Mouse (Mus musculus) ES-Bruce4 (cell line): ENCODE results near the gene Gmps. TPM values are rescaled to one million over a fixed set of nuclear protein-coding genes. Genes with fewer than 3 reads are reported as not detected.

Experiments used
- H3K27ac ChIP-seq: 2 replicates; pipeline ENCODE4 v1.5.1; 2012; ENCODE audit warnings: low read length, inconsistent platforms; ENCODE audit not compliant: insufficient read depth
- H3K27me3 ChIP-seq: 2 replicates; pipeline ENCODE4 v1.6.1; 2012; ENCODE audit warnings: mild to moderate bottlenecking, low read length, inconsistent platforms; ENCODE audit not compliant: control insufficient read depth, poor library complexity, insufficient read depth, severe bottlenecking
- H3K36me3 ChIP-seq: 2 replicates; pipeline ENCODE4 v1.6.1; 2012; ENCODE audit warnings: inconsistent platforms, mild to moderate bottlenecking, low read length, moderate library complexity; ENCODE audit not compliant: control insufficient read depth, poor library complexity, insufficient read depth, severe bottlenecking
- H3K4me1 ChIP-seq: one replicate; pipeline ENCODE4 v1.8.1; 2011; ENCODE audit warnings: low read length; ENCODE audit not compliant: control insufficient read depth, insufficient read depth
- H3K4me3 ChIP-seq: 2 replicates; pipeline ENCODE4 v1.5.1; 2011; ENCODE audit warnings: low read depth, mild to moderate bottlenecking, low read length
- H3K9ac ChIP-seq: 2 replicates; pipeline ENCODE4 v1.6.1; 2012; ENCODE audit warnings: low read depth, mild to moderate bottlenecking, inconsistent platforms; ENCODE audit not compliant: poor library complexity, severe bottlenecking
- H3K9me3 ChIP-seq: replicated peaks from 2 replicates; pipeline ENCODE4 v1.6.1; 2012; ENCODE audit warnings: mild to moderate bottlenecking, low read length, inconsistent platforms; ENCODE audit not compliant: control insufficient read depth, poor library complexity, insufficient read depth, severe bottlenecking
- CTCF ChIP-seq: IDR thresholded peaks from one replicate; pipeline ENCODE4 v1.8.1; 2011; ENCODE audit warnings: low read depth, low read length
- EP300 ChIP-seq: IDR thresholded peaks from 2 replicates; pipeline ENCODE4 v1.6.1; 2011; ENCODE audit warnings: low read depth, low read length; ENCODE audit not compliant: insufficient read depth
- POLR2A ChIP-seq: IDR thresholded peaks from one replicate; pipeline ENCODE4 v1.8.1; 2011; ENCODE audit warnings: low read length; ENCODE audit not compliant: insufficient read depth
- polyA plus RNA-seq: library from polyadenylated mRNA; stranded (reverse); fragments of >200 nt; gene quantifications from 2 replicates; pipeline ENCODE4 v1.2.4, GENCODE M21; 2011; ENCODE audit warnings: low read depth; ENCODE audit not compliant: missing spikeins, insufficient read depth, insufficient read length

Gene Gmps
- polyA plus RNA-seq, 1 experiment = 58.3 TPM

- H3K27ac ChIP-seq = no peak overlapping the region
These were observed 12.3 kb upstream of the Gmps start for GRCm38 (mm10) chr3:63963421-63964099.

GRCm38 (mm10) chr3:63964100-63964921 is 11.6 kb upstream of the Gmps start, which contains the start of gene Slc33a1:
Gene Slc33a1, minus strand, starts transcription at chr3:63964768.
- Histone ChIP-seq H3K9me3 (no peaks in the 10 kb centered on the region), H3K9ac (peak within 1 kb of the TSS; percentile 67), H3K27me3 (no peaks in the 10 kb centered on the region), H3K4me1 (no peaks in the 10 kb centered on the region), H3K4me3 (peak within 1 kb of the TSS; percentile 61), H3K36me3 (no peaks in the 10 kb centered on the region), H3K27ac (no peak within 1 kb of the TSS)
- TF ChIP-seq POLR2A = peak; percentile 28
- TF ChIP-seq CTCF = no peak
- peak; percentile 56; the same call in 1 of the 2 replicates for TF ChIP-seq EP300

More at GRCm38 (mm10) chr3:63963421-63964099, 12.3 kb upstream of the Gmps start:
- TF ChIP-seq EP300 (no peak), POLR2A (no peak), CTCF (no peak)
- peak overlapping the region; percentile 67 for H3K9ac ChIP-seq
- H3K27me3 ChIP-seq = no peaks in the 10 kb centered on the region
- H3K4me3 ChIP-seq = peak overlapping the region; percentile 61
- no peaks in the 10 kb centered on the region for H3K4me1 ChIP-seq
- no peaks in the 10 kb centered on the region for H3K9me3 ChIP-seq
- no peaks in the 10 kb centered on the region for H3K36me3 ChIP-seq

GRCm38 (mm10) chr3:63964922-63965249 is 11.0 kb upstream of the Gmps start:
- Histone ChIP-seq H3K27me3 (no peaks in the 10 kb centered on the region), H3K9ac (no peak overlapping the region), H3K36me3 (no peaks in the 10 kb centered on the region), H3K4me1 (no peaks in the 10 kb centered on the region), H3K4me3 (no peak overlapping the region), H3K9me3 (no peaks in the 10 kb centered on the region), H3K27ac (no peak overlapping the region)
- TF ChIP-seq CTCF = no peak

GRCm38 (mm10) chr3:63965929-63966328 is 10.0 kb upstream of the Gmps start:
- H3K4me1 ChIP-seq = no peaks in the 10 kb centered on the region
- H3K36me3 ChIP-seq = no peaks in the 10 kb centered on the region
- no peaks in the 10 kb centered on the region for H3K9me3 ChIP-seq
- TF ChIP-seq POLR2A (no peak), EP300 (no peak), CTCF (no peak)
- H3K9ac ChIP-seq = no peak overlapping the region
- no peaks in the 10 kb centered on the region for H3K27me3 ChIP-seq
- H3K27ac ChIP-seq = no peak overlapping the region
- H3K4me3 ChIP-seq = no peak overlapping the region

- no peaks in the 10 kb centered on the region for H3K9me3 ChIP-seq
- no peaks in the 10 kb centered on the region for H3K27me3 ChIP-seq
- H3K27ac ChIP-seq = no peak overlapping the region
- no peak overlapping the region for H3K9ac ChIP-seq
- H3K4me3 ChIP-seq = no peak overlapping the region
- no peaks in the 10 kb centered on the region for H3K4me1 ChIP-seq
- TF ChIP-seq EP300 = no peak
- no peak for TF ChIP-seq CTCF
- no peak for TF ChIP-seq POLR2A
- peaks cover 12% of the 10 kb centered on the region for H3K36me3 ChIP-seq
These were observed 2.0 kb downstream of the Gmps start for GRCm38 (mm10) chr3:63977895-63978294.

- Histone ChIP-seq H3K36me3 (peaks cover 44% of the 10 kb centered on the region), H3K4me3 (no peak overlapping the region), H3K9me3 (no peaks in the 10 kb centered on the region), H3K9ac (no peak overlapping the region), H3K4me1 (no peaks in the 10 kb centered on the region), H3K27ac (no peak overlapping the region), H3K27me3 (no peaks in the 10 kb centered on the region)
- TF ChIP-seq CTCF (no peak), EP300 (no peak), POLR2A (no peak)
These were observed 10.8 kb downstream of the Gmps start for GRCm38 (mm10) chr3:63986656-63987055.
